Comparison of ENCODE assay signal across 8 mouse cellular contexts in genomic region chr17:65613463-65614412, GRCm38 (mm10). TPM values are rescaled to one million over a fixed set of nuclear protein-coding genes. Genes with fewer than 3 reads are reported as not detected.
A peak's percentile ranks its signal among the peaks of the same experiment; 100 is the strongest.
DNase-seq lines count a peak whose midpoint lies in the region; ATAC-seq lines count a peak whose summit lies in the region.

Vapa (minus strand) TSS chr17:65613555.

- H3K4me1 ChIP-seq in forebrain, embryonic 14.5 days (ENCODE audit: control insufficient read depth, insufficient read depth, low read length), result peaks cover 22% of the 10 kb centered on the region
- H3K4me1 ChIP-seq in neural tube, embryonic 15.5 days, result peaks cover 30% of the 10 kb centered on the region

- peak within 1 kb of the TSS; percentile 94 for H3K4me3 ChIP-seq in forebrain, embryonic 14.5 days (ENCODE audit: low read depth, low read length)
- H3K4me3 ChIP-seq in neural tube, embryonic 15.5 days (replicated peaks), result peak within 1 kb of the TSS; percentile 96

- intact Hi-C loops in heart, postnatal 14 days (cut with DNase I), result loop anchor here (2.0 to 5.0 kb wide), 2 partner anchors 63 to 169 kb away; partner anchors contain the start of gene Ppp4r1

- peak; percentile 97 for DNase-seq in ES-CJ7 (ENCODE audit: low read depth, low spot score)
- DNase-seq in cerebellum, adult 11 months, result peak; percentile 99
- peak; percentile 99 for DNase-seq in forebrain, embryonic 14.5 days (ENCODE audit: low spot score)
- peak; percentile 99 for DNase-seq in heart, postnatal 14 days
- peak; percentile 97 for DNase-seq in layer of hippocampus, adult 11-12 months (ENCODE audit: low spot score)
- peak; percentile 98 to 99 for DNase-seq in lung, adult 18-20 months
- peak; percentile 98 for DNase-seq in testis, postnatal 14 days (ENCODE audit: low spot score)

- H3K27ac ChIP-seq in forebrain, embryonic 14.5 days (ENCODE audit: low read depth, low read length), result peak within 1 kb of the TSS; percentile 99
- H3K27ac ChIP-seq in neural tube, embryonic 15.5 days (replicated peaks), result peak within 1 kb of the TSS; percentile 99

- H3K4me2 ChIP-seq in forebrain, embryonic 14.5 days (ENCODE audit: low read length), result peak within 1 kb of the TSS; percentile 74
- peak within 1 kb of the TSS; percentile 76 for H3K4me2 ChIP-seq in neural tube, embryonic 15.5 days

- ATAC-seq in forebrain, embryonic 14.5 days, result peak; percentile 94
- ATAC-seq in neural tube, embryonic 15.5 days (ENCODE audit: low FRiP score), result peak; percentile 93

- no peaks in the 10 kb centered on the region for H3K9me3 ChIP-seq in forebrain, embryonic 14.5 days (replicated peaks; ENCODE audit: control insufficient read depth, low read length)
- H3K9me3 ChIP-seq in neural tube, embryonic 15.5 days (replicated peaks), result no peaks in the 10 kb centered on the region

- WGBS in forebrain, embryonic 14.5 days, result under 1% methylated on average over 75 of the region's 85 CpGs
- WGBS in neural tube, embryonic 15.5 days, result under 1% methylated on average over 85 of the region's 85 CpGs

- no peaks in the 10 kb centered on the region for H3K27me3 ChIP-seq in forebrain, embryonic 14.5 days (replicated peaks; ENCODE audit: control insufficient read depth, insufficient read depth, low read length)
- H3K27me3 ChIP-seq in neural tube, embryonic 15.5 days (replicated peaks), result no peaks in the 10 kb centered on the region

- H3K9ac ChIP-seq in forebrain, embryonic 14.5 days (ENCODE audit: low read length), result peak within 1 kb of the TSS; percentile 97
- H3K9ac ChIP-seq in neural tube, embryonic 15.5 days (replicated peaks), result peak within 1 kb of the TSS; percentile 98

- H3K36me3 ChIP-seq in forebrain, embryonic 14.5 days (ENCODE audit: control insufficient read depth, insufficient read depth, low read length), result no peaks in the 10 kb centered on the region
- H3K36me3 ChIP-seq in neural tube, embryonic 15.5 days, result no peaks in the 10 kb centered on the region

RNA-seq across cellular contexts. Expression of gene Vapa, which starts in this region (rescaled TPM):
- 247 TPM in 2 replicates for polyA plus RNA-seq in forebrain, embryonic 14.5 days (2014; fragmentation: Nextera tagmentation; extraction: Ambion mirVana)
- 10 to 100 TPM; 84.0 to 95.2 TPM for total RNA-seq in heart, postnatal 14 days (2021)
- polyA plus RNA-seq in neural tube, embryonic 15.5 days (2015; fragmentation: Nextera tagmentation; extraction: Ambion mirVana), result 270 and 299 TPM in 2 replicates

Comparison
In these comparisons a context has a peak if more than half of its experiments do, and no peak if none do; other contexts are left out.
1. Peak in every context shown above with its lines: DNase-seq, ATAC-seq, H3K4me3 ChIP-seq and H3K27ac ChIP-seq.